Mouse (Mus musculus): Measurements from ENCODE around the gene Olfr869. TPM values are rescaled to one million over a fixed set of nuclear protein-coding genes. Genes with fewer than 3 reads are reported as not detected.

Olfr869 gene
- polyA plus RNA-seq (2017; shearing (Covaris generic)), result not detected

DNA sequence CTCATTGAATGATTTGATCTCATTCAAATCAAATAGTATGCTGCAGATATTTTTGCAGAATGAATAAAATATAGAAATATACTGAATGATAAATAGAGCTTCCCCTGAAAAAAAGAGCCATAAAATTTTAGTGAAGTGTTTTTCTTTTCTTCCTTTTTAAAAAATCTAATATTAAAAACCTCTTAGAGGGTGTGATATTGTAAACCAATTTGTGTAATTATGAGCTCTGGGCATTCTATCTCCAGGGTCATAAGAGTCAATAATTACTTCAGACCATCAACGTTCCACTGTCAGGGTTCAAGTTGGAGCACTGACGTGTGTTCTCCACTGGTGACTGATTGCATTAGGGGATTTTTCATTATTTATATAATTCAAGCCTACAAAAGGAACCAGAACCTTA, at the start of gene Olfr869:
Gene Olfr869 (plus strand): TSS at position 301 of the 400 bp plus-strand sequence.

DNA sequence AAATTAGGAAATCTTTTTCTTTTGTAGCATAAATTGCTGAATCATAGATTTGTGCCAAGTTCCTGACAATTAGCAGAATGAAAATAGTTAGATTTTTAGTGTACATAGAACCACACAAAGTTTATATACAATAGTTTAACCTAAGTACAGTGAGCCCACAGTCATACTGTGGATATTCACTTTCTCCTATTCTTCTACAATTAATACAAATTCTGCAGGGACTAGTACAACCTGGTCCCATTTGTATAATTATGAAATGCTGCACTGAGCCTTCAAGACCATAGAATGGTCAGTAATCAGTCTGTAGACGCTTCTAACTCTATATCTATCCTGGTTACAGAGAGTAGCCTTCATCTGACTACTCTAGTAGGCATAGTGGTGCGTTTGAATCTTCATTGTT, 30.5 kb upstream of the Olfr869 start, which contains the start of gene Olfr868:
Gene Olfr868 (plus strand): TSS at position 301 of the 400 bp plus-strand sequence.

GRCm38 (mm10) chr9:20173957-20174356, 45.1 kb downstream of the Olfr869 start, which contains the start of gene Olfr870:
Gene Olfr870, minus strand, starts transcription at chr9:20174057.

Other genes starting within 250 kb of the Olfr869 start
- gene Olfr862, start 241.0 kb upstream of the Olfr869 start, polyA plus RNA-seq (2017; shearing (Covaris generic)), result under 1 TPM in 1 of 2 experiments, not detected in 1; 0.60 TPM
- gene Olfr77, start 212.1 kb upstream of the Olfr869 start, polyA plus RNA-seq (2017; shearing (Covaris generic)), result 1 to 10 TPM in 1 of 2 experiments, under 1 TPM in 1; 0.87 to 1.2 TPM
- gene Olfr866, start 101.0 kb upstream of the Olfr869 start, polyA plus RNA-seq (2017; shearing (Covaris generic)), result not detected
- gene Olfr867, start 71.4 kb upstream of the Olfr869 start, polyA plus RNA-seq (2017; shearing (Covaris generic)), result not detected
- gene Olfr868, start 30.4 kb upstream of the Olfr869 start, polyA plus RNA-seq (2017; shearing (Covaris generic)), result not detected
- gene Olfr870, start 45.0 kb downstream of the Olfr869 start, polyA plus RNA-seq (2017; shearing (Covaris generic)), result not detected
- gene Olfr871, start 83.2 kb downstream of the Olfr869 start, polyA plus RNA-seq (2017; shearing (Covaris generic)), result not detected
- under 1 TPM in 1 of 2 experiments, not detected in 1; 0.21 TPM for gene Olfr872, start 108.1 kb downstream of the Olfr869 start, polyA plus RNA-seq (2017; shearing (Covaris generic))
- gene Olfr39, start 153.3 kb downstream of the Olfr869 start, polyA plus RNA-seq (2017; shearing (Covaris generic)), result not detected
- gene Olfr873, start 169.5 kb downstream of the Olfr869 start, polyA plus RNA-seq (2017; shearing (Covaris generic)), result under 1 TPM in 1 of 2 experiments, not detected in 1; 0.06 TPM
- gene Olfr18, start 207.1 kb downstream of the Olfr869 start, polyA plus RNA-seq (2017; shearing (Covaris generic)), result not detected

All from activated CD4-positive, CD25-positive, alpha-beta regulatory T cell (primary cell).